Mouse (Mus musculus): Measurements from ENCODE around the gene Tmem120b. TPM values are rescaled to one million over a fixed set of nuclear protein-coding genes. Genes with fewer than 3 reads are reported as not detected.

Gene Tmem120b
- polyA plus RNA-seq, 1 experiment from 2014 or later, result 9.3 TPM

DNA sequence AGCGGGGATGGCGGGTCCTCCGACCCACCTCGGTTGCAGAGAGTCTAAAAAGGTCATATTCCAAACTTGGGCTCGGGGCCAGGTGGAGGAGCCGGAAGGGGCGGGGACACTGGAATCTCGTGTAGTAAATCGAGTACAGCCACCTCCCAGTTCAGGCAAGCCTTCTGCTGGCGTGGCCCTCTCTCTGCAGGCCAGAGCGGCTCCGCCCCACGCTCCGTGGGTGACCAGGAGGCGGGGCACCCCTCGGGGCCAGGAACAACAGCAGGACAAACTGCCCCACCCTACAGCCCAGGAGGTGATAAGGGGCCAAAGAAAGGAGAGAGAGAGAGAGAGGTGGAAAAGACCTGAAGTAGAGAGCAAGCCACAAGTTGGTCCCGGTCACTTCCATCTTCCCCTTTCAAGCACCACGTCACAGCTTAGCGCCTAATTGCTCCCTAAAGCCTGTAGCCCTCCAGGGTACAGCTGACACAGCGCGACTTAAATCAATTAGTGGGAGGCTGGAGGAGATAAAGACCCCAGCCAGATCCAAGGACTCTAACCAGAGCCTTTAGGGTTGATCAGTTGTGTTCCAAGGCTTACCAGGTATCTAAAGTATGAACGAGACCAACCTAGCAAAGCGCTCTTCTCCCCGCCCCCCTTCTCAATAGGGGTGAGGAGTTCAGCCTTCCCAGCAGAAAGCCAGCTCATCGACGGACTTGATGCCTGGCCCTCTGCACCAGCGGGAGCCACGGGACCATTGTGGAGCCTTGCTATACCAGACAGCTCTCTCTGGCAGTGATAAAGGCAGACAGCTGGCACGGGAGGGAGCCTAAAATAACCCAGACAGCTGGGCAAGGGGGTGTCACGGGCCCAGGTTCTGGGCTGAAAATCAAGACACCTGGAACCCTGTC lies 67.5 kb downstream of the Tmem120b start:
- H3K36me3 ChIP-seq (ENCODE audit: control insufficient read depth, insufficient read depth, low read length), result peaks cover 6% of the 10 kb centered on the region
- H3K4me3 ChIP-seq (ENCODE audit: low read depth, low read length), result peak overlapping the region; percentile 95
- no peaks in the 10 kb centered on the region for H3K9me3 ChIP-seq (ENCODE audit: control insufficient read depth, low read length)
- H3K27me3 ChIP-seq (ENCODE audit: control insufficient read depth, insufficient read depth, low read length), result no peaks in the 10 kb centered on the region
- WGBS, result 2% methylated on average over 30 of the region's 30 CpGs
- DNase-seq (ENCODE audit: low spot score), result peak; percentile 72
- peak overlapping the region; percentile 100 for H3K27ac ChIP-seq (replicated peaks; ENCODE audit: low read depth, low read length)
- H3K9ac ChIP-seq (ENCODE audit: low read length), result peak overlapping the region; percentile 100
- peak overlapping the region; percentile 100 for H3K4me2 ChIP-seq (ENCODE audit: low read depth, severe bottlenecking)
- peaks cover 58% of the 10 kb centered on the region for H3K4me1 ChIP-seq (ENCODE audit: control insufficient read depth, insufficient read depth, low read length)
- peak; percentile 2; the same call in 1 of the 2 replicates for ATAC-seq (ENCODE audit: insufficient number of reproducible peaks, low FRiP score, low TSS enrichment, low read depth)

- H3K9ac ChIP-seq (ENCODE audit: low read length), result peak overlapping the region; percentile 100
- H3K27me3 ChIP-seq (ENCODE audit: control insufficient read depth, insufficient read depth, low read length), result no peaks in the 10 kb centered on the region
- H3K4me3 ChIP-seq (ENCODE audit: low read depth, low read length), result peak overlapping the region; percentile 95
- peak overlapping the region; percentile 100 for H3K27ac ChIP-seq (replicated peaks; ENCODE audit: low read depth, low read length)
- no peaks in the 10 kb centered on the region for H3K9me3 ChIP-seq (ENCODE audit: control insufficient read depth, low read length)
- 0 out of 2 replicates have a peak, but pooled peaks have one; percentile 27 for ATAC-seq (ENCODE audit: insufficient number of reproducible peaks, low FRiP score, low TSS enrichment, low read depth)
- peak overlapping the region; percentile 100 for H3K4me2 ChIP-seq (ENCODE audit: low read depth, severe bottlenecking)
- WGBS, result under 1% methylated on average over 13 of the region's 13 CpGs
- H3K36me3 ChIP-seq (ENCODE audit: control insufficient read depth, insufficient read depth, low read length), result peaks cover 6% of the 10 kb centered on the region
- H3K4me1 ChIP-seq (ENCODE audit: control insufficient read depth, insufficient read depth, low read length), result peaks cover 56% of the 10 kb centered on the region
- DNase-seq (ENCODE audit: low spot score), result peak; percentile 83
These were observed 68.3 kb downstream of the Tmem120b start for GRCm38 (mm10) chr5:123136361-123137043.

DNA sequence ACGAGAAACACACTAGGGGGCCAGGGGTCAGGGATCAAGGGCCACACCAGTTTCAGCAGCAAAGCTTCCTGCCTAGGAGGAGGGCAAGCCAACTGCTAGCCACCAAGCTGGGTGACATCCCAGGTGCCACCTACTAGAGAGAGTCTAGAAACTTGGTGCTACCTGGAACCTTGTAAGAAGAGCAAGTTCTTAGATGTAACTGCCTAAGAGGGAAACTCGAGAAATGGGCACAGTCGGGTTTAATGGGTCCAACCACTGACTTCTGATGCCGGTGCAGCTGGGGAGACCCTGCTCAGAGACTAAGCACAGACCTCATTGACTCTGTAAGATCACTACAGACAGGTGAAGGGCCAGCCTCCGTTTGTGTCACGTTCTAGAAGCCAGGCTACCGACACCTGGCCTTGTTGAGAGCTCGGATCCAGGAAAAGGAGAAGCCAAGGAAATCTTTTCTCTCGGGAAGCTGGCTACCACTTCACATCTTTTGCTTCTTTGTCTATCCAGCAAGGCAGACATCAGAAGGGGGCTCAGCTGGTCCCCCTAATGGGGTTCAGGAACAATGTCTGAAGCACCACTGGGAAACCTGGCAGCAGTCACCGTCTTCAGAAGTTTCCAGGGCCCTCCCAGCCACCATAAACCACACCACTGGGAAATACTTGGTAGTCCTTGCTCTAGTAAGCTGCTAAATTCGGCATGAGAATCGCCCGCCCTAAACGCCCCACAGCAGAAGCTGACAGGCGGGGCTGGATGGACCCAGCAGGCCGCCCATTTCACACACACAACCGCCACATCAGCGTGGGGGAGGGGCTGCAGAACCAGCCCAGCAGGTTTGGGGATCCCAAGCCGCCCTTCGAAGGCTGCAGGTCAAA lies 69.1 kb downstream of the Tmem120b start:
- H3K4me3 ChIP-seq (ENCODE audit: low read depth, low read length), result peak overlapping the region; percentile 95
- peak overlapping the region; percentile 100 for H3K4me2 ChIP-seq (ENCODE audit: low read depth, severe bottlenecking)
- WGBS, result under 1% methylated on average over 20 of the region's 20 CpGs
- peak overlapping the region; percentile 100 for H3K27ac ChIP-seq (replicated peaks; ENCODE audit: low read depth, low read length)
- H3K36me3 ChIP-seq (ENCODE audit: control insufficient read depth, insufficient read depth, low read length), result peaks cover 6% of the 10 kb centered on the region
- peak overlapping the region; percentile 100 for H3K9ac ChIP-seq (ENCODE audit: low read length)
- peaks cover 49% of the 10 kb centered on the region for H3K4me1 ChIP-seq (ENCODE audit: control insufficient read depth, insufficient read depth, low read length)
- no peaks in the 10 kb centered on the region for H3K27me3 ChIP-seq (ENCODE audit: control insufficient read depth, insufficient read depth, low read length)
- DNase-seq (ENCODE audit: low spot score), result peak; percentile 83
- no peak for ATAC-seq (ENCODE audit: insufficient number of reproducible peaks, low FRiP score, low TSS enrichment, low read depth)
- H3K9me3 ChIP-seq (ENCODE audit: control insufficient read depth, low read length), result no peaks in the 10 kb centered on the region

DNA sequence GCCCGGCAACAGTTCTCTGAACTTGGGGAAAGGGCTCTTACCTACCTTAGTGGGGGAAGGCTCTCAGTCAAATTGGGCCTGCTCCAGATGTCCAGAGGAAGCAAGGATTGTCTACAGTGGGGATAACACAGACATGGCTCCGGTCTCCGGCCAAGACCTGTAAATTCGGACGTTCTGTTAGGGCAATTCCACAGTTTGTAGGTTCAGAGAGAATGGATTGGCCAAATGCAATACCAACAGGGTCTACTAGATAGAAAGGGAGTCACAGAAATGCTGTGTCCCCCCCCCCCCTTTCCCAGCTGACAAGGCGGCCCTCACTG lies 69.7 kb downstream of the Tmem120b start:
- no peaks in the 10 kb centered on the region for H3K9me3 ChIP-seq (ENCODE audit: control insufficient read depth, low read length)
- 2% methylated on average over 6 of the region's 6 CpGs for WGBS

GRCm38 (mm10) chr5:123138230-123138911 lies 70.2 kb downstream of the Tmem120b start:
- H3K9me3 ChIP-seq (ENCODE audit: control insufficient read depth, low read length), result no peaks in the 10 kb centered on the region
- peak overlapping the region; percentile 100 for H3K27ac ChIP-seq (replicated peaks; ENCODE audit: low read depth, low read length)
- H3K4me1 ChIP-seq (ENCODE audit: control insufficient read depth, insufficient read depth, low read length), result peaks cover 41% of the 10 kb centered on the region
- H3K4me3 ChIP-seq (ENCODE audit: low read depth, low read length), result peak overlapping the region; percentile 95
- peak; percentile 20 for ATAC-seq (ENCODE audit: insufficient number of reproducible peaks, low FRiP score, low TSS enrichment, low read depth)
- peak; percentile 83 for DNase-seq (ENCODE audit: low spot score)
- peak overlapping the region; percentile 100 for H3K9ac ChIP-seq (ENCODE audit: low read length)
- peaks cover 6% of the 10 kb centered on the region for H3K36me3 ChIP-seq (ENCODE audit: control insufficient read depth, insufficient read depth, low read length)
- H3K27me3 ChIP-seq (ENCODE audit: control insufficient read depth, insufficient read depth, low read length), result no peaks in the 10 kb centered on the region
- WGBS, result 0% methylated on average over 33 of the region's 40 CpGs
- peak overlapping the region; percentile 100 for H3K4me2 ChIP-seq (ENCODE audit: low read depth, severe bottlenecking)

More for the DNA sequence above, 69.7 kb downstream of the Tmem120b start:
- Histone ChIP-seq H3K27me3 (ENCODE audit: control insufficient read depth, insufficient read depth, low read length) (no peaks in the 10 kb centered on the region), H3K36me3 (ENCODE audit: control insufficient read depth, insufficient read depth, low read length) (peaks cover 6% of the 10 kb centered on the region), H3K27ac (replicated peaks; ENCODE audit: low read depth, low read length) (peak overlapping the region; percentile 100), H3K9ac (ENCODE audit: low read length) (peak overlapping the region; percentile 100), H3K4me3 (ENCODE audit: low read depth, low read length) (peak overlapping the region; percentile 95), H3K4me2 (ENCODE audit: low read depth, severe bottlenecking) (peak overlapping the region; percentile 100), H3K4me1 (ENCODE audit: control insufficient read depth, insufficient read depth, low read length) (peaks cover 44% of the 10 kb centered on the region)
- no peak for DNase-seq (ENCODE audit: low spot score)
- ATAC-seq (ENCODE audit: insufficient number of reproducible peaks, low FRiP score, low TSS enrichment, low read depth), result no peak

- Histone ChIP-seq H3K27ac (replicated peaks; ENCODE audit: low read depth, low read length) (peak overlapping the region; percentile 100), H3K36me3 (ENCODE audit: control insufficient read depth, insufficient read depth, low read length) (peaks cover 6% of the 10 kb centered on the region), H3K9me3 (ENCODE audit: control insufficient read depth, low read length) (no peaks in the 10 kb centered on the region), H3K27me3 (ENCODE audit: control insufficient read depth, insufficient read depth, low read length) (no peaks in the 10 kb centered on the region), H3K4me2 (ENCODE audit: low read depth, severe bottlenecking) (peak overlapping the region; percentile 100), H3K4me3 (ENCODE audit: low read depth, low read length) (peak overlapping the region; percentile 95), H3K9ac (ENCODE audit: low read length) (peak overlapping the region; percentile 100), H3K4me1 (ENCODE audit: control insufficient read depth, insufficient read depth, low read length) (peaks cover 43% of the 10 kb centered on the region)
- DNase-seq (ENCODE audit: low spot score), result peak; percentile 82
- ATAC-seq (ENCODE audit: insufficient number of reproducible peaks, low FRiP score, low TSS enrichment, low read depth), result no peak
- under 1% methylated on average over 39 of the region's 39 CpGs for WGBS
These were observed 70.9 kb downstream of the Tmem120b start for GRCm38 (mm10) chr5:123138953-123139721.
